Mouse (Mus musculus) midbrain, embryonic 12.5 days (tissue): ENCODE results near the gene Ccdc107. TPM values are rescaled to one million over a fixed set of nuclear protein-coding genes. Genes with fewer than 3 reads are reported as not detected.

ENCODE experiments used
- ATAC-seq: fragments of 200-750 bp; cut with Nextera tagmentation; 2 replicates; pipeline ENCODE4 v1.8.0; 2017; ENCODE audit warnings: low read depth, moderate TSS enrichment, moderate library complexity; ENCODE audit not compliant: low FRiP score
- H3K27ac ChIP-seq: fragments of 300-500 bp; sonication (generic); replicated peaks from 2 replicates; pipeline ENCODE4 v1.5.1; 2016; ENCODE audit warnings: mild to moderate bottlenecking
- H3K27me3 ChIP-seq: fragments of 300-500 bp; sonication (generic); 2 replicates; pipeline ENCODE4 v1.6.1; 2016; ENCODE audit warnings: mild to moderate bottlenecking
- H3K36me3 ChIP-seq: fragments of 300-500 bp; sonication (generic); 2 replicates; pipeline ENCODE4 v1.6.1; 2016
- H3K4me1 ChIP-seq: fragments of 300-500 bp; sonication (generic); 2 replicates; pipeline ENCODE4 v1.6.1; 2016
- H3K4me2 ChIP-seq: fragments of 300-500 bp; sonication (generic); replicated peaks from 2 replicates; pipeline ENCODE4 v1.6.1; 2016; ENCODE audit warnings: mild to moderate bottlenecking, moderate library complexity
- H3K4me3 ChIP-seq: fragments of 300-500 bp; sonication (generic); 2 replicates; pipeline ENCODE4 v1.5.1; 2016; ENCODE audit warnings: mild to moderate bottlenecking
- H3K9ac ChIP-seq: fragments of 300-500 bp; sonication (generic); replicated peaks from 2 replicates; pipeline ENCODE4 v1.6.1; 2016; ENCODE audit warnings: mild to moderate bottlenecking, moderate library complexity
- H3K9me3 ChIP-seq: fragments of 300-500 bp; sonication (generic); 2 replicates; pipeline ENCODE4 v1.6.1; 2016; ENCODE audit warnings: mild to moderate bottlenecking
- WGBS: fragments of 180-500 bp; shearing (Covaris S2); methylation state at CpG from one replicate; pipeline ENCODE4 v1.1.7; 2016; 5-methylcytosine and 5-hydroxymethylcytosine counted together
- polyA plus RNA-seq: library from polyadenylated mRNA; unstranded; fragments of >200 nt; fragmentation: Nextera tagmentation; extraction: Ambion mirVana; gene quantifications from 2 replicates; pipeline ENCODE4 v1.2.1, GENCODE M21; 2016

Gene Ccdc107
- polyA plus RNA-seq, 1 experiment from 2014 or later = 47.9 TPM

DNA sequence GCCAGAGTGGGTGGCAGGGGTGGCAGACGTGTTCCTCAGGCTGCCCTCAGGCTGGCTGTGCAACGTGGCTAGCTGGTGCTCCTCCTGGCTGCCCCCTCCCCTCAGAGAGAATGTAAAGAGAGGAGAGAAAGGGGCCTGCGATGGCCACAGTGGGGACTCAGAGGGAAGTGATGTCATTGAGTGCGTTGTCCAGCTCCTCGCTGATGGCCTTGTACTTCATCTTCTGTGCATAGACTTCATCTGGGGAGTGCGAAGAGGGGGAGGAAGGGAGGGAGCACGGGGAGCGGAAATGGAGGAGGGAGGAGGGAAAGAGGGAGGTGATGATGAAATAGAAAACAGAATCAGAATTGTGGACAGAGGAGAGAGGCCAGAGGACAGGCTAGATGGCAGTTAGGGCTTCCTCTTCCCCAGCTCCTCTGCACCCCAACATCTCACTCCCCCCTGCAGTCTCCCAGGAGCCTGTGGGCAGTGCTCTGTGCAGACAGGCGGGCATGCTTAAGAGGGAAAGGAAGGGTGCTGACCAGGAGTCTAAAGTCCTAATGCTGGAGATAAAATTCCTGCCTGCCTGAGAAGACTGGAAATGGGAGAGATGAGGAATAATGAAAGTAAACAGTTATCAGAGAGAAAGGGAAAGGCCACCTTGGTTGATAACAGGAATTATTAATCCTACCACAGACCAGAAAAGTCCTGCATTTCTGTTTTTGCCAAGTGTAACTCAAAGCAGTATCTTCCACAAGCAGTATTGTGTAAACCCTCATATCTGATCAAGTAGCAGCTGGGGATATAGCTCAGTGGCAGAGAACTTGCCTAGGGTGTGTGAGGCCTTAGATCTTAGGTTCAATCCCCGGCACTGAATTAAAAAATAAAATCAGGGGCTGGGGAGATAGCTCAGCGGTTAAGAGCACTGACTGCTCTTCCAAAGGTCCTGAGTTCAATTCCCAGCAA, 23.3 kb downstream of the Ccdc107 start:
- H3K9me3 ChIP-seq = no peaks in the 10 kb centered on the region
- peaks cover 12% of the 10 kb centered on the region for H3K4me1 ChIP-seq
- no peaks in the 10 kb centered on the region for H3K36me3 ChIP-seq
- no peak for ATAC-seq
- H3K9ac ChIP-seq = no peak overlapping the region
- H3K4me3 ChIP-seq = no peak overlapping the region
- no peak overlapping the region for H3K27ac ChIP-seq
- no peak overlapping the region for H3K4me2 ChIP-seq
- WGBS = 70% methylated on average over 11 of the region's 11 CpGs
- H3K27me3 ChIP-seq = peaks cover 34% of the 10 kb centered on the region

DNA sequence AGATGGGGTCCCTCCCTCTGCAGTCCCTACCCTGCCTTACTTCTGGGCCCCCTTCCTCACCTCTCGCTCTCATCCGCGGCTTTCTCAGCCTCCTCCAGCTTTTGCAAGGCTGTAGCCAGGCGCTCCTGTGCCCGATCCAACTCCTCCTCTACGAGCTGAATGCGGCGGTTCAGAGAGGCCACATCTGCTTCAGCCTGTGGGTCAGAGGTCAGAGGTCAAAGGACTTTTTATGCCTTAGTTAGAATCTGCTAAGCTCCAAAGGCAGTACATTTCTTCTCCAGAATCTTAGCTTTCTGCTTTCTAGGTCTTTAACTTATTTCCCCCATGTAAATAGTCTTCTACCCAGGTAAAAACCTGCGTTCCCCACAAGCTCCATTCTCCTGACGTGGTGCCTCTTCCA, 26.9 kb downstream of the Ccdc107 start:
- Histone ChIP-seq H3K4me2 (peak overlapping the region; percentile 36; the same call in 1 of the 2 replicates), H3K27ac (no peak overlapping the region), H3K9me3 (no peaks in the 10 kb centered on the region), H3K27me3 (peaks cover 61% of the 10 kb centered on the region), H3K9ac (no peak overlapping the region), H3K36me3 (no peaks in the 10 kb centered on the region), H3K4me3 (no peak overlapping the region), H3K4me1 (peaks cover 30% of the 10 kb centered on the region)
- ATAC-seq = no peak
- 12% methylated on average over 10 of the region's 10 CpGs for WGBS

DNA sequence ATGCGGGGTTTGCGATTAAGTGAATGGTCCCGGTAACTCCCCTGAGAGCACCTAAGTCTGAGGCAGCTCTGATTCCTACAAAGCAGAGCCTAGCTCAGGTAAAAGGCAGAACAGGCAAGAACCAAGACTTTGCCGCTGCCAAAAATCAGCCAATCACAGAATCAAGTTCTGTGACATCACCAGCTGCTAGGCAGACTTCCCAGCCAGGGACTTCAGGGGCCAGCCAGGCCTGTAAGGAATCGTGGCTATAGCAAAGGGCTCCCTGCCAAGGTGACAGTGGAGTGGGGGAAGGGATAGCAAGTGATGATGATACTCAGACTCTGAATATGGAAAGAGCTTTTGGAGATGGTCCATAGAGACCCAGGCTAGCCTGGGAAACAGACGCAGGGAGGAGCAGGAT, 27.3 kb downstream of the Ccdc107 start:
- ATAC-seq = peak; percentile 53; the same call in 1 of the 2 replicates
- 15% methylated on average over 6 of the region's 6 CpGs for WGBS
- Histone ChIP-seq H3K36me3 (no peaks in the 10 kb centered on the region), H3K9ac (no peak overlapping the region), H3K9me3 (no peaks in the 10 kb centered on the region), H3K4me2 (peak overlapping the region; percentile 36; the same call in 1 of the 2 replicates), H3K4me3 (no peak overlapping the region), H3K27ac (no peak overlapping the region), H3K4me1 (peaks cover 32% of the 10 kb centered on the region), H3K27me3 (peaks cover 65% of the 10 kb centered on the region)

DNA sequence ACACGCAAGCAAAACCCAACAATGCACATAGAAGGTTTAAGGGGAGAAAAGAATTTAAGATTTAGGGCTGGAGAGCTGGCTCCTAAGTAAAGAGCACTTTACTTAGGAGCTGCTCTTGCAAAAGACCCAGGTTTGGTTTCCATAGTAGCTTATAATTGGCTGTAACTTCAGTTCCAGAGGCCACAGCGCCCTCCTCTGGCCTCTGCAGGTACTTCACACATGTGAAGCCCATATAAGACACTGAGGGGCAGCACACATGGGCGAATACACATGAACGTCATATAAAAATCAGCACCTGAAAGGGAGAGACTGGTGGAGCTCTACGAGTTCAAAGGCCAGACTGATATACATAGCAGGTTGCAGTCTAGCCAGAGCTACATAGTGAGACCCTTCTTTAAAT, 35.2 kb downstream of the Ccdc107 start:
- ATAC-seq = no peak
- H3K27ac ChIP-seq = no peak overlapping the region

DNA sequence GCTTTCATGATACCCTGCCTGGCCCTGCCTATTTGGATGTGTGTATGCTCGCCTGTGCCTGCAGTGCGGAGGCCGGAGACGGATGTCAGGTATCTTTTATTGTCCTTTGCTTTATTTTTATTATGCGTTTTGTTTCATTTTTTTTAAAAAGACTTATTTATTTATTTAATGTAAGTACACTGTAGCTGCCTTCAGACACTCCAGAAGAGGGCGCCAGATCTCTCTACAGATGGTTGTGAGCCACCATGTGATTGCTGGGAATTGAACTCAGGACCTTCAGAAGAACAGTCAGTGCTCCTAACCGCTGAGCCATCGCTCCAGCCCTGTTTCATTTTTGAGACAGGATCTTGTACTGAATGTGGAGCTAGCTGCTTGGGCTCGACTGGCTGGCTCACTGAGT, 35.8 kb downstream of the Ccdc107 start:
- H3K36me3 ChIP-seq = peaks cover 26% of the 10 kb centered on the region
- no peak overlapping the region for H3K4me2 ChIP-seq
- no peak overlapping the region for H3K4me3 ChIP-seq
- WGBS = 79% methylated on average over 9 of the region's 9 CpGs
- H3K9ac ChIP-seq = no peak overlapping the region
- 0 out of 2 replicates have a peak, but pooled peaks cover 4% of the 10 kb centered on the region for H3K9me3 ChIP-seq
- H3K27me3 ChIP-seq = peaks cover 22% of the 10 kb centered on the region
- H3K4me1 ChIP-seq = peaks cover 13% of the 10 kb centered on the region
- no peak overlapping the region for H3K27ac ChIP-seq
- ATAC-seq = no peak

More for the DNA sequence above, 35.2 kb downstream of the Ccdc107 start:
- H3K27me3 ChIP-seq = peaks cover 28% of the 10 kb centered on the region
- H3K4me1 ChIP-seq = peaks cover 19% of the 10 kb centered on the region
- H3K9me3 ChIP-seq = 0 out of 2 replicates have a peak, but pooled peaks cover 4% of the 10 kb centered on the region
- H3K9ac ChIP-seq = no peak overlapping the region
- no peak overlapping the region for H3K4me3 ChIP-seq
- H3K4me2 ChIP-seq = no peak overlapping the region
- peaks cover 20% of the 10 kb centered on the region for H3K36me3 ChIP-seq
- 68% methylated on average over 5 of the region's 5 CpGs for WGBS

DNA sequence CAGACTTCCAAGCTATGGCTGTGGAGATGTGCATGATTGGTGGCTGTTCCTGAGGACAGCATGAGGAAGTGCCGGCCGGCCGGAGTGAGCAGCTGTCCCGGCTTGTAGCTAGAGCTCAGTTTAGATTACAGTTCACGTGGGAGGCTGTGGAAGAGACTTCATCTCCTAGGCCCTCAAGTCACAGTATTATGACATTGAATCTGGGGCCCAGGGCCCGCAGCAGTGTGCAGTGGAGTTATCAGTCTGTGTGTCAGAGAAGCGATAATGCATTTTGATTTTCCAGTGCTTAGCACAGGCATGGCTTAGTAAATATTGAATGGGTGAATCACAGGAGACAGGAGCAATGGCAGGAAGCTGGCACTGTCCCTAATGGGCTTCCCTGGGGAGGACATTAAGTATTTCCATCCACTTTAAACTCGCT, 37.4 kb downstream of the Ccdc107 start:
- ATAC-seq = no peak
- H3K27me3 ChIP-seq = peaks cover 6% of the 10 kb centered on the region
- 0 out of 2 replicates have a peak, but pooled peaks cover 4% of the 10 kb centered on the region for H3K9me3 ChIP-seq
- H3K4me1 ChIP-seq = no peaks in the 10 kb centered on the region
- whole genome bisulfite sequencing = 72% methylated on average over 8 of the region's 8 CpGs
- H3K9ac ChIP-seq = no peak overlapping the region
- H3K4me2 ChIP-seq = no peak overlapping the region
- H3K36me3 ChIP-seq = peaks cover 42% of the 10 kb centered on the region
- no peak overlapping the region for H3K4me3 ChIP-seq
- H3K27ac ChIP-seq = no peak overlapping the region

DNA sequence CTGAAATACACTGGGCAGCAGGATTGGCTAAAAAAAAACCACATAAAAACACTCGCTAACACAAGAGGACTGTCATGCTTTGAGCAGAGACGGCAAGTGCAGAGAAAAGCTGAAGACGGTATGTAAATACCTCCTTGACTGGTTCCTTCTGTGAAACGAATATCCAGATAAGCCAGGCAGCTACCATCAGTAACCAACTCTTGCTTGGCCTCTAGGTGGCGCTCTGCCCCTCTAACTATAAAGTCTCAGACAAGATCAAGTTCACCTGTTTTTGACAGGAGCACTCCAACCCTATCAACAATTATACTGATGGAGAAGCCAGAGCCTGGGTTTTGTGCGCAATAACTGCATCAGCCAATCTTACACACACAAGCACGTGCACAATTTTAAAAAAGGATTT, 37.9 kb downstream of the Ccdc107 start:
- WGBS = 27% methylated on average over 7 of the region's 7 CpGs
- Histone ChIP-seq H3K4me2 (no peak overlapping the region), H3K9ac (no peak overlapping the region), H3K4me1 (no peaks in the 10 kb centered on the region), H3K27me3 (peaks cover under 1% of the 10 kb centered on the region), H3K9me3 (0 out of 2 replicates have a peak, but pooled peaks cover 4% of the 10 kb centered on the region), H3K27ac (no peak overlapping the region), H3K36me3 (peaks cover 47% of the 10 kb centered on the region), H3K4me3 (no peak overlapping the region)
- ATAC-seq = no peak

DNA sequence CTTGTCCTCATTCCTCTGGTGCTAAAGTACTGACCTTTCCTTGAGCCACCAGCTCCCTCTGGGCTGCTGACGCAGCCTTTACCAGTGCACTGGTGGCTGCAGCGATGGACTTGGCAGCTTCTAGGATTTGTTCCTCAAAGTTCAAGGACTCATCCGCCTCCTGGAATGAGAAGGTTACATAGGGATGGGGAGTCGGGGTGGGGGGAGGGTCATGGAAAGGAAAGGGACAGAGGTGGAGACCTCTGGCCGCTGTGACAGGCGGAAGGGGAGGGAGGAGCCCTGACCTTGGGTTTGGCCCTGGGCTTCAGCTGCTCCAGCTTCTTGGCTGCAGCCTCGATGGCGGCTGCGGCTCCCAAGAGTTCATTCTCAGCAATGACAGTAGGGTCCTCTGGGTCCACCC, 40.6 kb downstream of the Ccdc107 start:
- no peaks in the 10 kb centered on the region for H3K9me3 ChIP-seq
- no peak overlapping the region for H3K4me3 ChIP-seq
- ATAC-seq = no peak
- H3K36me3 ChIP-seq = peaks cover 73% of the 10 kb centered on the region
- H3K27ac ChIP-seq = no peak overlapping the region
- H3K27me3 ChIP-seq = no peaks in the 10 kb centered on the region
- 88% methylated on average over 9 of the region's 9 CpGs for WGBS
- H3K4me2 ChIP-seq = no peak overlapping the region
- no peaks in the 10 kb centered on the region for H3K4me1 ChIP-seq
- no peak overlapping the region for H3K9ac ChIP-seq

DNA sequence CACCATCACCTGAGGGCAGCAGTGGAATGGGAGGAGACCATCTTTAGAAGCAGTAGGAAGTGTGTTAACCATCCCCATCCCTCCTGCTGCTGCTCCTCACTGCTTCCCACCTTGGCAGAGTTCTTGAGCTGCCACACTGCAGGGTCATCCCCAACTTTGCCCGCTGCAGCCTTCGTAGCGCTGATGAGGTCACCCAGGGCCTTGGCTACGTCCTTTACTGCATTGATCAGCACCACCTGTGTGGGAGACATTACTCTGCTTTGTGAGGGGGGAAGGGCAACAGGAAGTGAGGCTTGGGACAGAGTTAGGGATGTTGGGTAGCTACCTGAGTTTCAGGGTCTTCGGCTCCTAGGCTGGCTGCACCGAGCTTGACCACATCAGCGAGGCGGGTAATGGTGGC, 42.9 kb downstream of the Ccdc107 start:
- H3K4me2 ChIP-seq = no peak overlapping the region
- H3K36me3 ChIP-seq = peaks cover 96% of the 10 kb centered on the region
- H3K4me1 ChIP-seq = no peaks in the 10 kb centered on the region
- H3K9me3 ChIP-seq = no peaks in the 10 kb centered on the region
- H3K27me3 ChIP-seq = no peaks in the 10 kb centered on the region
- no peak overlapping the region for H3K27ac ChIP-seq
- 96% methylated on average over 8 of the region's 8 CpGs for WGBS
- H3K9ac ChIP-seq = no peak overlapping the region
- H3K4me3 ChIP-seq = no peak overlapping the region
- no peak for ATAC-seq

DNA sequence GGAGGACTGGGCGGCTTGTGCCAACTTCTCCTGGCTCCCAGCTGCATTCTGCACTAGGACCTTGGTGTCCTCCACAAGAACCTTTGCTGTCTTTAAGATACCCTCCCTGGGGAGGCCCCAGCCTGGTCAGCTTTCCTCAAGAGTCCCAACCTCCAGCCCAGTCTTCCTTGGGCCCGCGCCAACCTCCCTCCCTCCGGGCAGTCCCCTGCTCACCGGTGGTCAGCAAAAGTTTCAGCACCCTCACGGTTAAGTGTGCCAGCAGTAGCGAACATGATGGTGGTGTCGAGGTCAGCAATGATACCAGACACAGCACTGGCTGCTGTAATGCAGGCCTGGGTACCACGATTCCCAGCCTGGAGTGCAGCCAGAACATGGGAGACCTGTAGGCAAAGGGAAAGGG, 43.3 kb downstream of the Ccdc107 start:
- H3K36me3 ChIP-seq = peaks cover 98% of the 10 kb centered on the region
- H3K4me2 ChIP-seq = no peak overlapping the region
- WGBS = 94% methylated on average over 9 of the region's 9 CpGs

DNA sequence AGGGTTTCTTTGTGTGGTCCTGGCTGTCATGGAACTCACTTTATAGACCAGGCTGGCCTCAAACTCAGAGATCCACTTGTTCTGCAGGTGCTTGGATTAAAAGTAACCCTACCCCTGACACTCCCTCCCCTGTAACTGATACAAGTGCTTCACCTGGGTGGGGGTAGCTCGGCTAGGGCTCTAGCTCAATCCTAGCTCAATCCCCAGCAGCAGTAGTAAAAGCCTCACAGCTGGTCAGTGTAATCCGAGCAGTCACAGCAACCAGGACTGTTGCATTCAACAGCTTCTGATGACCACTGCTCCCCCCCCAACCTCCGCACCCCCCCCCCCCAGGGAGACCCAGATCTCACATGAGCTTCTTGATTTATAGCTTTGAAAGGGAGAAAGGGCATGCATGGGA, 49.3 kb downstream of the Ccdc107 start:
- Histone ChIP-seq H3K27me3 (no peaks in the 10 kb centered on the region), H3K27ac (no peak overlapping the region), H3K36me3 (peaks cover 99% of the 10 kb centered on the region), H3K9me3 (no peaks in the 10 kb centered on the region), H3K4me2 (no peak overlapping the region), H3K4me1 (no peaks in the 10 kb centered on the region), H3K9ac (no peak overlapping the region), H3K4me3 (no peak overlapping the region)
- WGBS = 82% methylated on average over 3 of the region's 3 CpGs
- no peak for ATAC-seq

More for the DNA sequence above, 43.3 kb downstream of the Ccdc107 start:
- no peak overlapping the region for H3K4me3 ChIP-seq
- no peak overlapping the region for H3K9ac ChIP-seq
- H3K27ac ChIP-seq = no peak overlapping the region
- H3K9me3 ChIP-seq = no peaks in the 10 kb centered on the region
- no peaks in the 10 kb centered on the region for H3K27me3 ChIP-seq
- no peak for ATAC-seq
- H3K4me1 ChIP-seq = no peaks in the 10 kb centered on the region
